Mouse (Mus musculus): ENCODE data around the gene Ints1.
A peak's percentile ranks its signal among the peaks of the same experiment; 100 is the strongest.

Ints1 gene

DNA sequence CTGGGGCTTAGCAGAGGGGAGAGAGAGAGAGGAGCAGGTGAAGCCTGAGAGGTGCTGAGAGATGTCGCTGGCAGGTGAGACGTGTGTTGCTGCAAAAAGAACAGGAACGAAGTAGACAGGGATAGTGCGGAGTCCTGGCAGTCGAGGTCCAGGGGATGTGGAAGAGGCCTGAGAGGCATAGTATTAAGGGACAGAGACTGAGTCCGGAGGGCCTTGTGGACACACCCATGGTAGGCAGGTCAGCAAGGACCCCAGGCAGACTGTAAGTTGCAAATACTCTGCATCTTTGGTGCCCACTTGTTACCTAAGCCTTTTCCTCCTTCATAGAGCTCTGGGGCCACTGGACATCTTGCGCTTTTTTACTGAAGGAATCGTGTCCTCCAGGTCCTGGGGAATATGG is 25.8 kb upstream of the Ints1 start:
- no peak for DNase-seq (ENCODE audit: low spot score in 2 of 2)

DNA sequence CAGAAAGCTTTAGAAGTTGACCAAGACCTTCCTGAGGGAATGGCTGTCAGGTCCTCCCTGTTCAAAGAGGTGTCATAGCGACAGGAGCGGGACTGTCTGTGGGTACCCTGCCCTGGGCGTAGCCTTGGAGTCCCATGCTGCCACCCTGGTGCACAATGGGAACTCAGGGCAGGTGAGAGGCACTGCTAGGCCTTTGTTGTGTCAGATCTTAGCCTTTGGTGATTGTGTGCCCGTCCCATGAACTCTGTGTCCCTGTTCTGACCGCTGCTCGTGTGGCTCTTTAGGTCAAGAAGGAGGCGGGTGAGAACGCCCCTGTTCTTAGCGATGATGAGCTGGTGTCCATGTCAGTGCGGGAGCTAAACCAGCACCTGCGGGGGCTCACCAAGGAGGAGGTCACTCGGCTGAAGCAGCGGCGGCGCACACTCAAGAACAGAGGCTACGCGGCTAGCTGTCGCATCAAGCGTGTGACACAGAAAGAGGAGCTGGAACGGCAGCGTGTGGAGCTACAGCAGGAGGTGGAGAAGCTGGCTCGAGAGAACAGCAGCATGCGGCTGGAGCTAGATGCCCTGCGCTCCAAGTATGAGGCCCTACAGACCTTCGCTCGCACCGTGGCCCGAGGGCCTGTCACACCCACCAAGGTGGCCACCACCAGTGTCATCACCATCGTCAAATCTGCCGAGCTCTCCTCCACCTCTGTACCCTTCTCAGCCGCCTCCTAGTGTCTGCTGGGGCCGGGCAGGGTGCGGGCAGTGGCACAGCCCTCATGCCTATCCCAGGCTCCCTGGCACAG is 24.5 kb upstream of the Ints1 start:
- DNase-seq (ENCODE audit: low spot score in 2 of 2): no peak

DNA sequence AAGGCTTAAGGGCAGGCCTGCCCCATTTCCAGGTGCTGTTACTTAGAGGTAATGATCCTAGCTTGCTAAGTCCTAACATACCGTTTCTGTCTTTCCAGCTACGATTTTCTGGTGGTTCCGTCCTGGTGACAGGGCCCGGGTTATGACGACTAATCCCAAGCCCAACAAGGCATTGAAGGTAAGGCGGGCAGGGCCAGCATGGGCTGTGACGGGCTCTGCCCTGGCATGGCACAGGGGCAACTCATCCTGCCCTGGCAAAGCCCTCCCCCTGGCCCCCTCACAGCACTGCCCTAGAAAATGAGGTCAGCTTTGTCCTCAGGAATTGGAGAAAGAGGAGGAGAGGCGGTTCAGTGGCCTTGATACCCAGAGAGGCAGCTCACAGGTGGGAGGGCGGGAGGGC is 23.6 kb upstream of the Ints1 start:
- no peak for DNase-seq (ENCODE audit: low spot score in 2 of 2)

DNA sequence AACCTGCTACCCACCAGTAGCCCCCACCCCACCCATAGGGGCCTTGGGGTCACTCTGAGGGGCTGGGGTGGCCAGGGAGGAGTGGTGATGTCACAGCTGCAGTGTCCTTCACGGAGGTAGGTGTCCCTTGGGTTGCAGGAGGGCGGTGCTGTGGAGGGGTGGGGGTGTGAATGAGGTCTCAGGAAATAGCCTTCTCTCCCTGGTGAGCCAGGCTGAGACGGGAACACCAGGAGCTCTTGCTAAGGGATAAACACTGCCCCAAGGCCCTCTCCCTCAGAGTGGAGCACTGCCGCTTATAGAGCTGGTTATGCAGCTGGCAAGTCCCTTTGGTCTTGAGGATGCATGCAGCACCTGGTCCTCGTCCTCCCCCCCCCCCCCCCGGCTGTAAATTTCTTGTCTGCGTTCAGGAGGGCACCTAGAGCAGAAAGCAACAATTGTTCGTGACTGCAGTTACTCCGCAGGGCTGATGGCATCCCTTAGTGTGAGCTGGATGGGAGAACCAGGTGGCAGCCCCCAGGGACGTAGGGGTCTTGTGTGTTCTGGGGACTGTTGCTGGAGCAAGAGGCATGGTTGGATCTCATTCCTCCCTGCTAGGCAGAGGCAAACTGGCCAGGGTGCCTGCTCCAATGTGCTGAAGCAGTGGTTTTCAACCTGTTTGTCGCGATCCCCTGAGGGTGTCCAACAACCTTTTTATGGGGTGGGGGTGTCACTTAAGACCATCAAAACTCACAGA is 22.9 kb upstream of the Ints1 start:
- DNase-seq (ENCODE audit: low spot score in 2 of 2): no peak

DNA sequence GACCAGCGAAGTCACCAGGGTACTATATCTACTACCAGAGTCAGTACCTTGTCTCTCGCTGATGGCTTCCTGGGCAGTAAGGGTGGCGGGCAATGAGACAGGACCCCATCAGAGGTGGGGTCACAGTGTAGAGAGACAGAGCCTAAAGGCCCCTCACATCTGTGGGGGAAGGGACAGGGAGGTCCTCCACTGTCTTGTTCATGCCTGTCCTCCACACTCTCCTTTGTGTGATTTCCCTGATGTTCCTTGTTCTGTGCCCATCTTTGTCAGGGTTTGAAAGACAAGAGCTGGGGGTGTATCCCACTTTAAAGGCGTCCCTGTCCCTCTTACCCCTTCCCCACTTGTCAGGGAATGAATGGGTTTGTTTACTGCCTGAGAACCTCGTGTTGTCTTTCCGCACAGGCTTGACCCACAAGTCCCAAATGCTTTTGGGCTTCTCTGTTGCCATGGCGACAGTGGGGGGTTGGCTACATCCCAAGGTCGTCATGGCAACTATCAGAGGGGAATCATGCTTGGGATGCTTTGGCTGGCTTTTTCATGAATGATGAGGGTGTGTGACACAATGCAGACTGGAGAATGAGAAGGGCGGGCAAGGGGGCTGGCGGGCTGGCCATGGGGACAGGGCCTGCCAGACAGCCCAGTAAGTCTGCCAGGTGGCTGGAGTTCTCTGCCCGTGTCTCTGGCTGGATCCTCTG is 22.1 kb upstream of the Ints1 start:
- DNase-seq (ENCODE audit: low spot score in 2 of 2): peak; percentile 27 to 40

DNA sequence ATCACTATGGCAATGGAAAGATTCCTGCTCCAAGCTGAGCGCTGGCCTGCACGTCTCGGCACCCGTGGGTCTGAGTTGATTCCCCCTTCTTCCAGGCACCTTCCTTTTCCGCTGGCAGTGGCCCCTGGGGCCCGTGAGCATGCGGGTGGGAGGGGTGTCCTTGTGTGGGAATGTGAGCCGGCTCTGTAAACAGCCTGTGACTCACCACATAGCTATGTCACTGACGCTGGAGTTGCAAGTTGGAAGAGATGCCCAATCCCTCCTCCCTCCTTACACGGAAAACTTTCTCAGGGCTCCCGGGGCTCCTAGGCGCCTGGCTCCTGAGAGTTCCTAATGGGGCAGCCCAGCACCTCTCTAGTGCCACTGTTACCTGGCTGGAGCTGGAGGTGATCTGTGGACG is 21.4 kb upstream of the Ints1 start:
- peak; percentile 32 to 34 for DNase-seq (ENCODE audit: low spot score in 2 of 2)

DNA sequence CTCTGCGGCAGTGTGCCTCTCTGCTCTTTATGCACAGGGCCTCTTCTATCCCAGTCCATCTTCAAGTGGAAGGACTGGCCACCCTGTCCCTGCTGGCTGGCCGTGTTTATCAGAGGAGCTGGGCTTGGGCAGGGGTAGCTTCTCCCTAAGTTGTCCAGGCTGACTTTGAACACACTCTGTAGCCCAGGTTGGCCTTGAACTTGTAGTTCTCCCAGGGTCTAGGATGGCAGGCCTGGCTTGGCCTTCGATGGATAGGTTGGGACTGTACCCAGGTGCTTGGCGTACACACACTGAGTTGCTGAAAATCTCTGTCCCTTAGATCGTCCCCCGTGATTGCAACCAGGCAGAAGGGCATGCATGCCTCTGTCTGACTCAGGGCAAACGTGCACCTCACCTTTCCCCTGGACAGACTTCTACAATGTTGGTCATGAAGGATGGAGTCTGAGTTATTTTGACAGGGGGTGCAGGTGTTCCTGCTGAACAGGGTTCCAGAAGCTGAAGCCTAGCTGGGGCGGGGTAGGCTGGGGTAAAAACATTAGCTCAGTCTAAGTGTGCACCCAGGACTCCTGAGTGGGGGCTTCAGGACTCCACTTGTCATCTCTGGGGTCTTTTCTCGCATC is 20.6 kb upstream of the Ints1 start:
- no peak for DNase-seq (ENCODE audit: low spot score in 2 of 2)

DNA sequence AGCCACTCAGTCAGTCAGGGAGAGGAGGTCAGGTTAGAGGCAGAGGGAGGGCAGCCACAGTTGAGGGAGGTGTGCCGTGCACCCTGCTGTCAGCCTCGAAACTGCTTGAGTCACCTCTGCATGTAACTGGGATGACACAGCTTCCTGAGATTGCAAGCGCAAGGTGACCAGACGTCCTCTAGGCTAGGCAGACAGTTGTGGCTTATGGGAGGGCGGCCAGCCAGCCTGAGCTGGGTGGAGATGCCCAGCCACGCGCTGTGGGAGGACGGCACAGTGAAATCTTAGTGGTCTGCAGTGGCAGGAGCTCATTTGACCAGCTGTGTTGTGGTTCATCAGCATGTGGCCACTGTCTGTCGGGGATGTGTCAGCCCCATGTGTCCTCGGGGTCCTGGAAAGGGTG is 19.5 kb upstream of the Ints1 start:
- DNase-seq (ENCODE audit: low spot score in 2 of 2): peak in 1 of 2 experiments; percentile 42

DNA sequence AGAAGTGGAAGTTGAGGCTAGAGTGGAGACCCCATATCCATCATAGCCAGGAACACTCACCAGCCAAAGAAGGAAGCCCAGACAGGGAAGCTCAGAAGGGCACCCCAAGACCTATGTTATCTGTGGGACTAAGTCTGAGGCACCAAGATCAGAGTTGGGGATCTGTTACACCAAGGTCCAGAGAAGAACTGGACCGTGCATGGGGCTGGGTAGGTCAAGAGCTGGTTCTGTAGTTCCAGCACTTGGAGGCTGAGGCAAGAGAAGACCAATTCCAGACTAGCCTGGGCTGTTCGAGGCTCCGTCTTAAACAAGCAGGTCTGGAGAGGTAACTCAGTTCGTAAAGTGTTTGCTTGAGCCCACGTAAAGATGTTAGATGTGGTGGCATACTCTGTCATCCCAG is 18.7 kb upstream of the Ints1 start:
- DNase-seq (ENCODE audit: low spot score in 2 of 2): no peak

DNA sequence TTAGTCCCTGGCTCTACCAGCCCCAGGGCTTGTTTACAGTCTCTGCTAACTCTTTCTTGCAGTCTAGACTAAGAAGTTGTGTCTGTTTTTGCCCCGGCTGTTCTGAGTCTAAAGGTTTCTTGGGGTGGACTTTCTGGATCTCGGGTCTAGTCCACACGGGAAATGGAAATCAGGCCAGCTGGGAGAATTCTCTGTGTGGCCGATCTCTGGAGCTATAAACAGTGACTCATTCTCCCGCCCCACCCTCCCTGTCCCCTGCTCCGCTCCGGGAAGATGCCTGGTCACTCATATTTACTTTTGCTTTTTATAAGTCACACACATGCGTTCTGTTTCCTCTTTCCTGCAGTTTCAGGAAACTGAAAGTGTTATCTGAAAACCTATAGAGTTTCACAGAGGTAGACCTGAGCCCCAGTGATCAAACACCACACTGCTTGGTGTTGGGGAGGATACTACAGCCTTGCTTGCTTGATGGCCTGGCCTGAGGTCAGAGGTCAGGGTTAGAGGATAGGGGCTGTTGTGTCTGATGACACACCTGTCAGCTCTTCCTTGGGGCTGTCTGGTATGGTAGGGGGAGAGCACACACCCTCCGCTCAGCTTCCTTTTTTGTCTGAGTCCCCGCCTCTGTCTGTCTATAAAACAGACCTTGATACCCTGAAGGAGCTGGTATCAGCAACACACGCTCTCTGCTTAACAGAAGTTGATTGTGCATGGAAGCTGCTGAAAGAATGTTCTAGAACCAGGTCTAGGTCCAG is 18.0 kb upstream of the Ints1 start:
- peak; percentile 25 to 31 for DNase-seq (ENCODE audit: low spot score in 2 of 2)

DNA sequence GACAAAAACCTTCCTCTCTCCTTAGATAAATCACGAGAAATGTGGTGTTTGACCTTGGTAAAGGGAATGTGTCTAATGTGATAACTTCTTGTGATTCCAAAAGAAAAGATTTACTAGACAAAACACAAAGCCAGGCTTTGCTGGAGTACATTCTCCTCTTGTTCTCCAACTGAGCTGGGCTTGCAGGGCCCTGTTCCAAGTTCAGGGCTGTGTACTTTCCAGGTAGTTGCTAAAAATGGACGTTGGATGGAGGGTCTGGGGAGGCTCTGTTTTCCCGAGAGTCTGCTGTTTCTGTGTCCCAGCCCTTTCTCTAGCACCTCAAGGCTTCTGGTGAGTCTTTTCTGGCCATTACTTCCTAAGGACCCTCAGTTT is 17.5 kb upstream of the Ints1 start:
- DNase-seq (ENCODE audit: low spot score in 2 of 2): no peak

DNA sequence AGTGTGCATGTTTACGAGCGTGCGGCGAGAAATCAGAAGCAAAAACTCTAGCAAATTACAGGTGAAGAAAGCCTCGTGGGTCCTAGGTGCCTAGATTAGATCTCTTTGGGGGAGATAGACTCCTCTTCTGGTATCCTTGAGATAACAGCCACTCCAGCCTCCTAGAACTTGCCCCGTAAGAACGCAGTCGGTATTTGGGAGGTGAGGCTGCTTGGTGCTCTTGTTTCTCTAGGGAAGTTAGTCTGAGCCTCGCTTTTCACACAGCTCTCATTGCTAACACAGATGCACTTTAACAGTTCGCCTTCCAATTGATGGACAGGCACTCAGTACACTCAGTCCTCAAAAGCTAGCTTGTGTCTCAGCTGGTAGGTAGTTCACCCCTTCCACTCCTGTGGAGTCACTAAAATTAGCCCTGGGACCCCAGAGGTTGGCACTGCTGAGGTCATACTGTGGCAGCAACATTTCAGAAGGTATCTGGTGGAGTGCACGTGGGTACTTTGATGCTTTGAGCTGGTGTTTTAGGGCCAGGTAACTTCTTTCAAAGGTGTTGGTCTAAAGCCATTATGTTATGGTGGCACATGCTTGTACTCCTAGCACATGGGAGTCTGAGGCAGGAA is 16.8 kb upstream of the Ints1 start:
- DNase-seq (ENCODE audit: low spot score in 2 of 2): no peak

DNA sequence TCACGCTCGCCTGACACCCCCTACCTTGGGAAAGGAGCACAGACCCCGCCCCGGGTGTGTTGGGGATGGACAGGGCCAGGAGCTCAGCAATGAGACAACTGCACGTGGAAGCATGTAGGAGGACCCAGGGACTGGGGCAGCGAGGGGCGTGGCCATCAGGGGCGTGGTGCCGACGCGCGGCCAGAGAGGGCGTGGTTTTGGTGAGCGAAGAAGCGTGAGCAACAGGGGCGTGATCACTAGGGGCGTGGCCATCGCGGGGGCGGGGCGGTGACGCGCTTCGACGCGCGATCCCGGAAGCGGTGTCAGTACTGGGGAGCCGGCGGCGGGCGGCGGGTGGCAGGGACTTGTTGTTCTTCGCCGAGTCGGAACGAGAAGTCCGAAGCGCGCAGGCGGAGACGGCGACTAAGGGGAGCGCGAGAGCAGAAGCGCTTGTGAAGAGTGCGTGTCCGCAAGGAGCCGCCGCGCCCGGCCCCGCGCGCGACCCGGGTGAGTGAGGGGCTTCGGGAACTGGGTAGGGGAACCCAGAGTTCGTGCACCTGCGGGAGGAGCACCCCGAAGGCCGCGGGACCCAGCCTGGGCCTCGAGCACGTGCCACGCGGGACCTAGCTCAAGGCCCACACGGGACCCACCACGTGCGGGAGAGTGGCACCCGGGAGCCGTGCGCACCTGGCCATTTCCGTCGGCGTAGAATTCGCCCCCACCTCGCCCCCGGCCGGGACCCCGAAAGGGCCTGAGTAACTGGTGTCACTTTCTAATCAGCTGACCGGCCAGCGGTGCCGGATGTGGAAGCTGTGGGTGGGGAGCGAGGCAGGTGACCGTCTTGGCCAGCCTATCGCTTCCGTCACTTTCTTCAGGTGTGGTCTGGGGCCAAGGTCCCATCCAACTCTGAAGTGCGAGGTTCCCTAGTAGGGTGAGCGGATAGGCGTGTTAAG is 16.0 kb upstream of the Ints1 start, which contains the start of gene Mafk:
Gene Mafk (plus strand): TSS at position 287 of the 932 bp plus-strand sequence.
- peak; percentile 98 to 99 for DNase-seq (ENCODE audit: low spot score in 2 of 2)

DNA sequence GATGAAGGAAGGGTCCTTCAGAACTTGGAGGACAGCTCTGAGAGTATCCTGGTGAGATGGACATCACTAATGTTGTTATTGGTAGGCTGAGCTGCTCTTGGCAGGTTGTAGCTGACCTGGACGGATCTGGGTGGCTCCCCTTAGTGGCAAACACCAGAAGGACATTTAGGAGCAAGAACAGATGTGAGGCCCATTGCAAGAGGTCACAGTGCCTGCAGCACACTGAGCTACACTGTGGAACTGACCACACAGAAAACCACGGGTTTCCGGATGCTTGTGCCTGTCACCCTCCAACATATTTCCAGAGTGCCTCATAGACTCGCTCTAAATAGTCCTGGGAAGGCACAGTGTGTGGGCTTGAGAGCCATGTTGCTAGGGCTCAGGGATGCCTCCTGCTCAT is 14.0 kb upstream of the Ints1 start:
- no peak for DNase-seq (ENCODE audit: low spot score in 2 of 2)

DNA sequence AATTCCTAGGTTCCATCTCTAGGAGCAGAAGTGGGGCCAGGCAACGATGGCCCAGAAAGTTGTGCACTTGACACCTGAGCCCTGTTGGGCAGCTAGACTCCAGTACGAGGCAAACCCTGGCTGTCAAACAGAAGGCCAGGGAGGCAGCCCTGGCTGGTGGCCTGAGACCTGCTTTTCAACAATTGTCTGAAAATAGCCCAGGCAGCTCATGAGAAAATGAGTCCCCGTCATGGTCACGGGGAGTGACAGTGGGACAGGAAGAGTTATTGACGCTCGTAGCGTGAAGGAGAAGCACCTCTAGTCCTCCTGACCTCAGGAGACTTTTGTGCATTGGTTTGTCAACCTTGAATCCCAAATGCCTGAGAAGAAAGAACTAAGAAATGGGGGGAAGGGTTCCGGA is 5.9 kb upstream of the Ints1 start:
- peak; percentile 65 to 71 for DNase-seq (ENCODE audit: low spot score in 2 of 2)

DNA sequence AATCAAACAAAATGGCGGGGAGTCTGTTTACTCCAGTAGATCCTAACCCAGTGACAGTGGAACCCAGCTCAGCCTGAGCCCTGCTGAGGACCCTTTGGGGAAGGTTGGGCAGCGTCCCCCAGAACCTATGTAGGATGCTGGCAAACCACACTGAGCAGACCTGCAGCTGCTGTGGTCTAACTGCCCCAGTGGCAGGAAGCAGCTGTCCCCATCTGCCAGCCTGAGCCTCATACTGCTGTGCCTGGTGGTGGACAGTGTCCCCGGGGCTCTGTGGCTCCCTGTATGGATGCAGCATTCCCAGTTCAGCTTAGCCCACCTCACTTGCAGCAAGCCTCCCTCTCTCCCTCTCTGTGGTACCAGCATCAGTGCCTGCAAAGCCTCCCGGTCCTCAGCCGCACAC is 1.5 kb upstream of the Ints1 start:
- no peak for DNase-seq (ENCODE audit: low spot score in 2 of 2)

DNA sequence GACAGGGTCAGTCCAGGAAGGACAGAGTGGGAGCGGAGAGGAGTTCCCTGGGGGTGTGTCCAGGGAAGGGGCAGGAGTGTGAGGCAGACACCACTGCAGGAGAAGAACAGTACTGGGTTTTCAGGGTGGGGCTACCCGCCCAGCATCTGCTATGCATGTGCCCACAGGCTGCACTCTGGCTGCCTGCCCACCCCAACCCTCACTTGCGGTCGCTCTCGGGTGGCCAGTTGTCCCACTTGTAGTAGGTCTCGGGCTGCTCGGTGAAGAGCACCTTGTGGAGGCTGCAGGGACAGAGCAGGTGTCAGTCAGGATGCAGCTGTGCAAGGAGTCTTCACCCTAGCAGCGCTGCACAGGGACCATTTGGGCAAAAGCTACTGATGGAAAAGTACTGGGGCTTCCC is 7.3 kb downstream of the Ints1 start:
- no peak for DNase-seq (ENCODE audit: low spot score in 2 of 2)

DNA sequence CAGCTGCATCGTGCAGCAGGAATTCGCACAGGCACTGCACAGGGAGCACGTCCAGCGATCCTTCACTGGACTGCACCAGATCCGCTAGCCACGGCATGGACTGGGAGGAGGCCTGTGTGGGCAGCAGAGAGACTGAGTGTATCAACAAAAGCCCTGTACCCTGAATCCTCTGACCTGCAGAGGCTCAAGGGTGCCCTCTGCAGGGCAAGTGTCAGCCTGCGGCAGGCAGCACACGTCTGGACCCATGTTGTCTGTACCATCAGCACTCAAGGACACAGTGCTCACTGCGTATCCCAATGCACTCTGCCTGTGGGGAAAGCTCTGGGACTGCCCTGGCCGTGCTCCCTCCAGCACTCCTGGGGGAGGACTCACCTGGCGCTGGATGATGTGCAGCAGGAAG is 11.2 kb downstream of the Ints1 start:
- DNase-seq (ENCODE audit: low spot score in 2 of 2): no peak

DNA sequence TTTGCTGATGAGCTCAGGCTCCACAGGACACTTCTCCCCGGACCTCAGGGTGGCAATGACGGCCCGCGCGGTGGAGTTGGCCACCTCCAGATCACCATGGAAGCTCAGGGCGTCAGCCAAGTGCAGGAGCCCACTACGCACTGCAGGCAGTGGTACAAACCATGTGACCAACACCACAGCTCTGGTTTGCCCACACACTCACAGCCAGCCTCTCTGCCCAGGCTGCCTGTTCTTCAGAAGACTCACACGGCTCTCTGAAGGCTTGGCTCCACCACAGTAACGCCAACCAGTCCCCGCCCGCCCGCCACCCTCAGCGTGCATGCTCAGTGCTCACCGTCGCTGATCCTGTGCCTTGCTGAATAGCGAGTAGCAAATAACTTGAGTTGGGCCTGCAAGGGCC is 17.4 kb downstream of the Ints1 start:
- no peak for DNase-seq (ENCODE audit: low spot score in 2 of 2)

DNA sequence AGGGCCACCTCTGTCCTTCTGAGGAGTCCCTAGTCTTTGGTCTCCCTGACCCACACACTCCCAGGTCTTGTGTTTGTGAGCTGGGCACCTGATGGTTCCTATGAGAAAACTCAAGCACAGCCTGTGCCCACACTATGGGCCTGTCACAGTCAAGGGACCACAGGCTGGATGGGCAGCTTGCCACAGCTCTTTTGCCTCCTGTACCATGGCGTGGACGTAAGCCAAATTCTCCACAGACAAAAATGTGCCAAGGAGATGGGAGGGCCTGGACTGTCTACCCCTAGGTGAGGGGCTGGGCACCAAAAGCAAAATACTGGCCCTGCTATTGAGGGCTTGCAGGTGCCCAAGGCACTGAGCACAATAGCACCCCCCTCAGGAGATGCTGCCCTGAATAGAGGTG is 18.9 kb downstream of the Ints1 start:
- no peak for DNase-seq (ENCODE audit: low spot score in 2 of 2)
